Comparison of ENCODE assay signal across 14 mouse cellular contexts in genomic region chr13:55523951-55524600, GRCm38 (mm10). TPM values are rescaled to one million over a fixed set of nuclear protein-coding genes. Genes with fewer than 3 reads are reported as not detected.
DNase-seq lines count a peak whose midpoint lies in the region; ATAC-seq and TF ChIP-seq lines count a peak whose summit lies in the region.
"Had no signal": no experiment of that assay in that cellular context is flagged by ENCODE, and none has a peak within 500 bp of the region (broad histone marks: within the 10 kb centered on the region; RNA-seq: fewer than 3 reads in every experiment).

No protein-coding gene starts in this region.

- no peak for TF ChIP-seq POLR2A in lung, adult 2 months (IDR thresholded peaks at IDR 0.05; ENCODE audit: borderline replicate concordance, extremely low read depth, low read depth, low read length)

- H3K4me1 ChIP-seq in heart, embryonic 14.5 days (ENCODE audit: control insufficient read depth in 2 of 2, insufficient read depth in 2 of 2, low read length in 2 of 2), result peaks cover 0 to 3% of the 10 kb centered on the region in 2 experiments; a peak in 1 of 4 replicates
- H3K4me1 ChIP-seq in lung, embryonic 15.5 days, result no peaks in the 10 kb centered on the region
- no peaks in the 10 kb centered on the region for H3K4me1 ChIP-seq in lung, adult 2 months (ENCODE audit: control insufficient read depth, insufficient read depth, low read length)
- H3K4me1 ChIP-seq in limb, embryonic 10.5 days, result peaks cover 16% of the 10 kb centered on the region
- peaks cover 9% of the 10 kb centered on the region for H3K4me1 ChIP-seq in liver, postnatal 0 days (ENCODE audit: insufficient read depth)
- H3K4me1 ChIP-seq: stomach, embryonic 15.5 days had no signal

- no peak for TF ChIP-seq EP300 in liver, postnatal 0 days (IDR thresholded peaks at IDR 0.05; ENCODE audit: low read depth)

- no peaks in the 10 kb centered on the region for H3K36me3 ChIP-seq in heart, embryonic 14.5 days (ENCODE audit: control insufficient read depth, insufficient read depth, low read length)
- H3K36me3 ChIP-seq in lung, embryonic 15.5 days, result peaks cover under 1% of the 10 kb centered on the region; the same call in 1 of the 2 replicates
- H3K36me3 ChIP-seq in limb, embryonic 10.5 days, result peaks cover 29% of the 10 kb centered on the region
- peaks cover 7% of the 10 kb centered on the region; the same call in 1 of the 2 replicates for H3K36me3 ChIP-seq in liver, postnatal 0 days (replicated peaks; ENCODE audit: insufficient read depth, low read length)
- H3K36me3 ChIP-seq: stomach, embryonic 15.5 days had no signal

- intact Hi-C loops in heart, postnatal 14 days (cut with DNase I), result no loop called here

- no peaks in the 10 kb centered on the region for H3K9me3 ChIP-seq in heart, embryonic 14.5 days (ENCODE audit: control insufficient read depth, low read length)
- H3K9me3 ChIP-seq in lung, embryonic 15.5 days, result no peaks in the 10 kb centered on the region
- no peaks in the 10 kb centered on the region for H3K9me3 ChIP-seq in limb, embryonic 10.5 days (replicated peaks)
- H3K9me3 ChIP-seq in liver, postnatal 0 days (ENCODE audit: low read length), result no peaks in the 10 kb centered on the region
- H3K9me3 ChIP-seq: stomach, embryonic 15.5 days had no signal

- DNase-seq in heart, postnatal 14 days, result no peak
- no peak for DNase-seq in lung, adult 2 months
- no peak for DNase-seq in limb, embryonic 10.5 days (ENCODE audit: low spot score)
- no peak for DNase-seq in liver, postnatal 0 days
- DNase-seq in c-Kit-positive CD71-positive TER-119-positive erythroid progenitor cells, embryonic 14.5 days (ENCODE audit: low spot score), result no peak
- DNase-seq: cerebellum, adult 11 months; cerebellum, postnatal 36 days; lung, postnatal 14 days; right cerebral cortex, adult 18-20 months; thymus, postnatal 25 days had no signal

- 80% methylated on average over 23 of the region's 23 CpGs for WGBS in heart, embryonic 14.5 days
- WGBS in lung, embryonic 15.5 days, result 86% methylated on average over 23 of the region's 23 CpGs
- 86% methylated on average over 23 of the region's 23 CpGs for WGBS in lung, adult 2 months
- 90% methylated on average over 23 of the region's 23 CpGs for WGBS in limb, embryonic 10.5 days
- WGBS in liver, postnatal 0 days (ENCODE audit: insufficient replicate concordance), result 87% methylated on average over 23 of the region's 23 CpGs

- H3K9ac ChIP-seq in heart, embryonic 14.5 days (ENCODE audit: low read length), result no peak overlapping the region
- no peak overlapping the region for H3K9ac ChIP-seq in lung, embryonic 15.5 days
- no peak overlapping the region for H3K9ac ChIP-seq in liver, postnatal 0 days (replicated peaks)
- H3K9ac ChIP-seq: stomach, embryonic 15.5 days had no signal

- TF ChIP-seq CTCF in lung, adult 2 months (IDR thresholded peaks at IDR 0.05; ENCODE audit: insufficient read depth, low read length), result no peak
- no peak for TF ChIP-seq CTCF in liver, postnatal 0 days (IDR thresholded peaks at IDR 0.05; ENCODE audit: low read depth)

- H3K4me2 ChIP-seq in heart, embryonic 14.5 days (ENCODE audit: low read length), result no peak overlapping the region
- no peak overlapping the region for H3K4me2 ChIP-seq in lung, embryonic 15.5 days
- no peak overlapping the region for H3K4me2 ChIP-seq in liver, postnatal 0 days (ENCODE audit: low read depth, low read length)
- H3K4me2 ChIP-seq: stomach, embryonic 15.5 days had no signal

- H3K27ac ChIP-seq in heart, embryonic 14.5 days (replicated peaks in 1 of 2; ENCODE audit: control insufficient read depth in 1 of 2, insufficient read depth in 1 of 2, low read depth in 2 of 2, low read length in 2 of 2), result peak overlapping the region; percentile 27 to 77; a peak in 1 of 4 replicates
- no peak overlapping the region for H3K27ac ChIP-seq in lung, embryonic 15.5 days
- peak overlapping the region; percentile 72 for H3K27ac ChIP-seq in limb, embryonic 10.5 days
- H3K27ac ChIP-seq in liver, postnatal 0 days (ENCODE audit: low read depth), result 0 out of 2 replicates have a peak overlapping the region, but pooled peaks have one; percentile 57
- H3K27ac ChIP-seq: stomach, embryonic 15.5 days had no signal

- no peak overlapping the region for H3K4me3 ChIP-seq in heart, embryonic 14.5 days (ENCODE audit: control insufficient read depth in 1 of 2, insufficient read depth in 1 of 2, low read depth in 1 of 2, low read length in 2 of 2)
- H3K4me3 ChIP-seq in lung, embryonic 15.5 days, result no peak overlapping the region
- no peak overlapping the region for H3K4me3 ChIP-seq in lung, adult 2 months (replicated peaks; ENCODE audit: extremely low read depth, low read depth, low read length)
- no peak overlapping the region for H3K4me3 ChIP-seq in limb, embryonic 10.5 days
- no peak overlapping the region for H3K4me3 ChIP-seq in liver, postnatal 0 days (ENCODE audit: low read depth, low read length)
- H3K4me3 ChIP-seq: erythroblast, embryonic 14.5 days; stomach, embryonic 15.5 days had no signal

- no peak for ATAC-seq in heart, embryonic 14.5 days (ENCODE audit: insufficient number of reproducible peaks, insufficient read depth, low FRiP score, low read depth)
- peak; percentile 15; the same call in 1 of the 2 replicates for ATAC-seq in lung, embryonic 15.5 days (ENCODE audit: borderline replicate concordance, extremely low read depth, low FRiP score, low TSS enrichment)
- no peak for ATAC-seq in liver, postnatal 0 days

- no peaks in the 10 kb centered on the region for H3K27me3 ChIP-seq in heart, embryonic 14.5 days (ENCODE audit: control insufficient read depth, insufficient read depth, low read length)
- H3K27me3 ChIP-seq in lung, embryonic 15.5 days, result no peaks in the 10 kb centered on the region
- H3K27me3 ChIP-seq in limb, embryonic 10.5 days (ENCODE audit: low read depth, poor library complexity, severe bottlenecking), result no peaks in the 10 kb centered on the region
- H3K27me3 ChIP-seq in liver, postnatal 0 days (ENCODE audit: insufficient read depth, low read length), result no peaks in the 10 kb centered on the region
- H3K27me3 ChIP-seq: stomach, embryonic 15.5 days had no signal

RNA-seq across cellular contexts. Expression of gene Dok3, which starts 5.0 kb away (rescaled TPM):
- 1.3 and 1.4 TPM in 2 replicates for polyA plus RNA-seq in heart, embryonic 14.5 days (2014; fragmentation: Nextera tagmentation; extraction: Ambion mirVana)
- 1 to 10 TPM; 1.9 to 2.3 TPM for total RNA-seq in heart, postnatal 14 days (2021)
- polyA plus RNA-seq in lung, embryonic 15.5 days (2015; fragmentation: Nextera tagmentation; extraction: Ambion mirVana), result 2.7 and 3.1 TPM in 2 replicates
- polyA plus RNA-seq in lung, adult 2 months (2012; rRNA removed), result 39.8 TPM in 2 replicates
- polyA plus RNA-seq in limb, embryonic 10.5 days (2016; fragmentation: Nextera tagmentation; extraction: Ambion mirVana), result 2.7 and 2.9 TPM in 2 replicates
- 18.1 and 20.2 TPM in 2 replicates for polyA plus RNA-seq in liver, postnatal 0 days (2015; fragmentation: Nextera tagmentation; extraction: Ambion mirVana)

RNA-seq across cellular contexts. Expression of gene Pdlim7, which starts 10.6 kb away (rescaled TPM):
- 329 and 370 TPM in 2 replicates for polyA plus RNA-seq in heart, embryonic 14.5 days (2014; fragmentation: Nextera tagmentation; extraction: Ambion mirVana)
- 10 to 100 TPM; 52.3 to 56.6 TPM for total RNA-seq in heart, postnatal 14 days (2021)
- polyA plus RNA-seq in lung, embryonic 15.5 days (2015; fragmentation: Nextera tagmentation; extraction: Ambion mirVana), result 169 and 176 TPM in 2 replicates
- polyA plus RNA-seq in lung, adult 2 months (2012; rRNA removed), result 72.1 and 80.5 TPM in 2 replicates
- polyA plus RNA-seq in limb, embryonic 10.5 days (2016; fragmentation: Nextera tagmentation; extraction: Ambion mirVana), result 202 and 206 TPM in 2 replicates
- polyA plus RNA-seq in liver, postnatal 0 days (2015; fragmentation: Nextera tagmentation; extraction: Ambion mirVana), result 15.9 and 17.0 TPM in 2 replicates

RNA-seq across cellular contexts. Expression of gene Ddx41, which starts 12.4 kb away (rescaled TPM):
- 27.8 and 28.9 TPM in 2 replicates for polyA plus RNA-seq in heart, embryonic 14.5 days (2014; fragmentation: Nextera tagmentation; extraction: Ambion mirVana)
- total RNA-seq in heart, postnatal 14 days (2021), result 10 to 100 TPM; 14.4 to 14.8 TPM
- 65.7 and 67.2 TPM in 2 replicates for polyA plus RNA-seq in lung, embryonic 15.5 days (2015; fragmentation: Nextera tagmentation; extraction: Ambion mirVana)
- polyA plus RNA-seq in lung, adult 2 months (2012; rRNA removed), result 58.0 and 61.1 TPM in 2 replicates
- polyA plus RNA-seq in limb, embryonic 10.5 days (2016; fragmentation: Nextera tagmentation; extraction: Ambion mirVana), result 94.0 and 102 TPM in 2 replicates
- polyA plus RNA-seq in liver, postnatal 0 days (2015; fragmentation: Nextera tagmentation; extraction: Ambion mirVana), result 17.0 and 17.2 TPM in 2 replicates

RNA-seq across cellular contexts. Expression of gene Dbn1, which starts 36.2 kb away (rescaled TPM):
- 51.8 and 53.5 TPM in 2 replicates for polyA plus RNA-seq in heart, embryonic 14.5 days (2014; fragmentation: Nextera tagmentation; extraction: Ambion mirVana)
- 10 to 100 TPM; 27.0 to 27.3 TPM for total RNA-seq in heart, postnatal 14 days (2021)
- 124 and 132 TPM in 2 replicates for polyA plus RNA-seq in lung, embryonic 15.5 days (2015; fragmentation: Nextera tagmentation; extraction: Ambion mirVana)
- polyA plus RNA-seq in lung, adult 2 months (2012; rRNA removed), result 20.6 and 21.6 TPM in 2 replicates
- polyA plus RNA-seq in limb, embryonic 10.5 days (2016; fragmentation: Nextera tagmentation; extraction: Ambion mirVana), result 346 and 417 TPM in 2 replicates
- 4.1 and 4.2 TPM in 2 replicates for polyA plus RNA-seq in liver, postnatal 0 days (2015; fragmentation: Nextera tagmentation; extraction: Ambion mirVana)

RNA-seq across cellular contexts. Expression of gene Fam193b, which starts 46.8 kb away (rescaled TPM):
- 16.8 and 19.5 TPM in 2 replicates for polyA plus RNA-seq in heart, embryonic 14.5 days (2014; fragmentation: Nextera tagmentation; extraction: Ambion mirVana)
- total RNA-seq in heart, postnatal 14 days (2021), result 10 to 100 TPM; 24.8 to 26.9 TPM
- polyA plus RNA-seq in lung, embryonic 15.5 days (2015; fragmentation: Nextera tagmentation; extraction: Ambion mirVana), result 33.4 and 40.3 TPM in 2 replicates
- polyA plus RNA-seq in lung, adult 2 months (2012; rRNA removed), result 142 and 151 TPM in 2 replicates
- polyA plus RNA-seq in limb, embryonic 10.5 days (2016; fragmentation: Nextera tagmentation; extraction: Ambion mirVana), result 65.8 and 70.7 TPM in 2 replicates
- 5.0 and 5.3 TPM in 2 replicates for polyA plus RNA-seq in liver, postnatal 0 days (2015; fragmentation: Nextera tagmentation; extraction: Ambion mirVana)
